Mouse (Mus musculus) liver, embryonic 14.5 days (tissue): Measurements from ENCODE around the gene Ankrd35. TPM values are rescaled to one million over a fixed set of nuclear protein-coding genes. Genes with fewer than 3 reads are reported as not detected.

Experiments
- ATAC-seq: fragments of 200-750 bp; cut with Nextera tagmentation; 2 replicates; pipeline ENCODE4 v1.8.0; 2017; ENCODE audit warnings: moderate number of reproducible peaks, mild to moderate bottlenecking, moderate library complexity; ENCODE audit not compliant: insufficient read depth
- DNase-seq, 3 experiments: peaks; one replicate each; pipeline ENCODE4 v3.0.0-alpha.2; 2012 to 2013; ENCODE audit warnings: low read depth in 3 of 3, low spot score in 3 of 3
- H3K27ac ChIP-seq: fragments of 300-500 bp; sonication (generic); 2 replicates; pipeline ENCODE4 v1.5.1; 2014; ENCODE audit warnings: moderate library complexity, mild to moderate bottlenecking, control low read depth, inconsistent platforms
- H3K27me3 ChIP-seq: fragments of 300-500 bp; sonication (generic); 2 replicates; pipeline ENCODE4 v1.6.1; 2014; ENCODE audit warnings: mild to moderate bottlenecking, low read length, moderate library complexity; ENCODE audit not compliant: control insufficient read depth, insufficient read depth
- H3K36me3 ChIP-seq: fragments of 300-500 bp; sonication (generic); replicated peaks from 2 replicates; pipeline ENCODE4 v1.6.1; 2014; ENCODE audit warnings: low read depth; ENCODE audit not compliant: control insufficient read depth, insufficient read depth
- H3K4me1 ChIP-seq, 2 experiments: fragments of 200-500 bp in 1 of 2; fragments of 300-500 bp in 1 of 2; sonication (generic) in 1 of 2; replicated peaks; 2 replicates each; pipeline ENCODE4 v1.6.1; 2012 to 2014; ENCODE audit warnings: antibody characterized with exemption in 1 of 2, inconsistent platforms in 1 of 2, low read length in 1 of 2; ENCODE audit not compliant: control insufficient read depth in 2 of 2, insufficient read depth in 2 of 2
- H3K4me2 ChIP-seq: fragments of 300-500 bp; sonication (generic); 2 replicates; pipeline ENCODE4 v1.6.1; 2014; ENCODE audit warnings: low read depth, mild to moderate bottlenecking, control low read depth, moderate library complexity
- H3K4me3 ChIP-seq, 2 experiments: fragments of 200-500 bp in 1 of 2; fragments of 300-500 bp in 1 of 2; sonication (generic) in 1 of 2; 2 replicates each; pipeline ENCODE4 v1.5.1; 2012 to 2014; ENCODE audit warnings: low read depth in 2 of 2, low read length in 2 of 2, mild to moderate bottlenecking in 2 of 2, control low read depth in 1 of 2, inconsistent platforms in 1 of 2, moderate library complexity in 1 of 2; ENCODE audit not compliant: insufficient read depth in 1 of 2
- H3K9ac ChIP-seq: fragments of 300-500 bp; sonication (generic); replicated peaks from 2 replicates; pipeline ENCODE4 v1.6.1; 2014; ENCODE audit warnings: mild to moderate bottlenecking, control low read depth, moderate library complexity
- H3K9me3 ChIP-seq: fragments of 300-500 bp; sonication (generic); 2 replicates; pipeline ENCODE4 v1.6.1; 2016; ENCODE audit warnings: low read length, mixed read lengths; ENCODE audit not compliant: control insufficient read depth
- CTCF ChIP-seq: IDR thresholded peaks from 2 replicates; pipeline ENCODE4 v1.5.1; 2016; ENCODE audit warnings: antibody characterized with exemption, low read depth, control low read depth
- EP300 ChIP-seq: IDR thresholded peaks from 2 replicates; pipeline ENCODE4 v1.6.1; 2016; ENCODE audit warnings: antibody characterized with exemption, low read depth
- WGBS: fragments of 180-500 bp; shearing (Covaris S2); extraction: QIAGEN DNeasy Blood & Tissue Kit; methylation state at CpG from one replicate; pipeline ENCODE4 v1.1.7; 2014; ENCODE audit not compliant: insufficient replicate concordance; 5-methylcytosine and 5-hydroxymethylcytosine counted together
- polyA plus RNA-seq, 2 experiments: library from polyadenylated mRNA; depleted of rRNA in 1 of 2; stranded (reverse) in 1 of 2; unstranded in 1 of 2; fragments of >200 nt; fragmentation: Nextera tagmentation in 1 of 2; extraction: Ambion mirVana in 1 of 2; gene quantifications; 2 replicates each; pipeline versions ENCODE4 v1.2.1 to v1.2.3; 2012 to 2014

The Ankrd35 gene
- polyA plus RNA-seq, 2 experiments: 0.22 to 0.26 TPM

DNA sequence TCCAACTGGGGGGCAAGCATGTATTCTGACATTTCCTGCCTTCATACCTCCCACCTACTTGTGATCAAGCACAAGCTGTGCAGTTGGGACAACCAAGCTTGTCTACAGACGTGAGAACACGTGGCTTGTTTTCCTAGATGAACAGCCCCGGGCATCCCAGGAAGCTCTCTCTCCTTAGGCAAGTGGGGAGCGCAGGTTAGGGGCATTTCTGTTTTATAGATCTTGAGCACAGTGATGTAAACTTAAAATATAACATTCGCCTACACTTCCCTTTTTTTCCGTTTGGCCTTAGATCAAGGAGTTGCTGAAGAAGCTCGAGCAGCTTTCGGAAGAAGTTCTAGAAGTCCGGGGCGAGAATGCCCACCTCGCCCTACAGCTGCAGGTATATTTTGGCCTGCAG, 18.9 kb downstream of the Ankrd35 start:
- no peaks in the 10 kb centered on the region for H3K9me3 ChIP-seq
- H3K27ac ChIP-seq: no peak overlapping the region
- ATAC-seq: no peak
- no peak for DNase-seq
- TF ChIP-seq EP300 (no peak), CTCF (no peak)
- no peaks in the 10 kb centered on the region for H3K4me1 ChIP-seq
- 62% methylated on average over 11 of the region's 11 CpGs for WGBS
- no peak overlapping the region for H3K4me2 ChIP-seq
- peaks cover 20% of the 10 kb centered on the region for H3K27me3 ChIP-seq
- H3K9ac ChIP-seq: no peak overlapping the region
- H3K4me3 ChIP-seq: no peak overlapping the region
- no peaks in the 10 kb centered on the region for H3K36me3 ChIP-seq

DNA sequence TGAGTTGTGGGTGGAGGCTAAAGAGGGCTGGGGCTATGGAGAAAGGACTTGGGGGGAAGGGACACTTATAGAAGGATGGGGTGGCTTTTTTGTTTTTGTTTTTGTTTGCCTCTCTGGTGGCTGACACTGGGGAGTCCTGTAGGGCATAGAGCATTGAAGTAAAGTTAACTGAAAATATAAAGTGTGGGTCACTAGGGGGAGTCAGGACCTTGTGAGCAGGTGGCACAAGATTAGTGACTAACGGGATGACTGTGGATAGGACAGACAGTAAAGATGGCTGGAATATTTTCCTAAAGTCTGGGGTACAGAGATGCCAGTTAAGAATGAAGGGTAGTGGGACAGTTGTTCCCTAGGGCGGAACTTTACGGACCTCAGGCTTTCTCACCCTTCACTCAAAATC, 20.4 kb downstream of the Ankrd35 start:
- TF ChIP-seq CTCF: peak; percentile 28; the same call in 1 of the 2 replicates
- no peak for TF ChIP-seq EP300
- WGBS: 46% methylated on average over 3 of the region's 3 CpGs

DNA sequence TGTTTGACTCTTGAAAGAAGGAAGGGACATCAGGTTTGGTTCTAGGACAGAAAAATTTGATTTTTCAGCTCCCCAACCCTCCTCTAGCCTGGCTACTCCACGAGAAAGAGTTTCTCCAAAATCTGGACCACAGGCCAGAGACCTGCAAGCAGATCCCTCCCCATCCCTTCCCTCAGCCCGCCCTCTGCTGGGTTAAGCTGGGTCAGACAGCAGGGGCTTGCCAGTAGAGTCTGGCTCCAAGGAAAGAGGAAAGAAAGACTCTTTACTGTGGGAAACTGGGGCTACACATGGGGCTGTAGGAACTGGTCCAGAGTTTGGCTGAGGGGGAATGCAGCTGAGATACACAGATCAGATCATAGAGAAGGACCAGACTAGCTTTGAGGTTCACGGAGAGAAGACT, 22.6 kb downstream of the Ankrd35 start:
- no peak overlapping the region for H3K4me3 ChIP-seq
- ATAC-seq (no peak), DNase-seq (no peak)
- no peaks in the 10 kb centered on the region for H3K36me3 ChIP-seq
- H3K27ac ChIP-seq: no peak overlapping the region
- WGBS: 21% methylated on average over 3 of the region's 3 CpGs
- no peak overlapping the region for H3K9ac ChIP-seq
- no peak overlapping the region for H3K4me2 ChIP-seq
- no peaks in the 10 kb centered on the region for H3K27me3 ChIP-seq
- no peaks in the 10 kb centered on the region for H3K9me3 ChIP-seq
- TF ChIP-seq CTCF (peak; percentile 33), EP300 (no peak)
- H3K4me1 ChIP-seq: peaks cover under 1 to 5% of the 10 kb centered on the region in 2 experiments

More for the DNA sequence above, 20.4 kb downstream of the Ankrd35 start:
- no peak for DNase-seq
- no peaks in the 10 kb centered on the region for H3K9me3 ChIP-seq
- H3K4me3 ChIP-seq: no peak overlapping the region
- H3K27me3 ChIP-seq: peaks cover 6% of the 10 kb centered on the region; the same call in 1 of the 2 replicates
- no peak overlapping the region for H3K9ac ChIP-seq
- H3K27ac ChIP-seq: no peak overlapping the region
- no peaks in the 10 kb centered on the region for H3K4me1 ChIP-seq
- H3K4me2 ChIP-seq: no peak overlapping the region
- H3K36me3 ChIP-seq: no peaks in the 10 kb centered on the region
- ATAC-seq: no peak

DNA sequence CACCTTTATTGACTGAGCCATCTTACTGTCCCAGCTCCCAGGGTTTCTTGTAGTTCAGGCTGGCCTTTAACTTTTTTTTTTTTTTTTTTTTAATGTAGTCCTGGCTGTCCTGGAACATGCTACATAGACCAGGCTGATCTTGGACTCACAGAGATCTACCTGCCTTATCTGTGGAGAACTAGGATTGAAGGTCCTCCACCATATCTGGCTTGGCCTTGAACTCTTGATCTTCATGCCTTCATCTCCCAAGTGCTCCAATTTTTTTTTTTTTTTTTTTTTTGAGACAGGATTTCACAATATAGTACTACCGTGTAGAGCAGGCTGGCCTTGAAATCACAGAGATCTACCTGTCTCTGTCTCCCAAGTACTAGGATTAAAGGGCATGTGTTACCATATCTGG, 23.6 kb downstream of the Ankrd35 start:
- Histone ChIP-seq H3K4me2 (no peak overlapping the region), H3K27ac (no peak overlapping the region), H3K36me3 (no peaks in the 10 kb centered on the region), H3K27me3 (no peaks in the 10 kb centered on the region), H3K4me1 (peaks cover 4 to 8% of the 10 kb centered on the region in 2 experiments), H3K9ac (no peak overlapping the region), H3K4me3 (no peak overlapping the region), H3K9me3 (no peaks in the 10 kb centered on the region)
- 55% methylated on average over 1 of the region's 1 CpGs for WGBS
- no peak for DNase-seq
- TF ChIP-seq EP300 (no peak), CTCF (no peak)
- ATAC-seq: no peak

DNA sequence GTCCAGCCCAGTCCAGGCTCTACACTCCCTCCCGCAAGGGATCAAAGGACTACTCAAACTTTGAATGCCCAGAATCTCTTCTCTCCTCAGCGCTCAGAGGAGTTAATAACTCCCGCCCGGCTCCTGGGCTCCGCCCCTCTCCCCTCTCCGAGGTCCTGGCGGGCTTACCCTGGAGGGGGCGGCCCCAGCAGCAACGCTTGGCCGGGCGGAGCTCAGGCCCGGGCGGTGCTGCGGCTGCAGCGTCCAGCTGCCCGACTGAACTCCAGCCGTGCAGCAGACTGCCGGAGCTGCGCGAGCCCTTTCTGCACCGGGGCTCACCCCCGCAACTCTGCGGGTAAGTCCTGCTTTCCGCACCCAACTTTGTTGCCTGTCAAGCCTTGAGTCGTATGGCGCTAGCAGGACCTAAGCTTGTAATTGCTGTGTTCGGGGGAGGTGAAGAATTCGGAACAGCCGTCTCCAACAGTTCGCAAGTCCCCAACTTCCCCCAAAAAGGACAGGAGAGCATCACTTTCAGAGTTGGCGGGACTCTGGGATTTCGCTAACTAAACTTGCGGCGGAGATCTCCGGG, 26.4 kb downstream of the Ankrd35 start, which contains the start of gene Pias3:
TSS of gene Pias3 (plus strand) at position 187 of the 568 bp plus-strand sequence.
- H3K36me3 ChIP-seq: no peaks in the 10 kb centered on the region
- H3K9me3 ChIP-seq: no peaks in the 10 kb centered on the region
- DNase-seq (peak; percentile 57 to 67 (median 59)), ATAC-seq (peak; percentile 73)
- TF ChIP-seq EP300 (no peak), CTCF (no peak)
- H3K27me3 ChIP-seq: no peaks in the 10 kb centered on the region
- under 1% methylated on average over 35 of the region's 35 CpGs for WGBS
- peak within 1 kb of the TSS; percentile 82 for H3K9ac ChIP-seq
- peaks cover 4 to 8% of the 10 kb centered on the region in 2 experiments for H3K4me1 ChIP-seq
- peak within 1 kb of the TSS; percentile 96 for H3K4me2 ChIP-seq
- peak within 1 kb of the TSS; percentile 40; the same call in 1 of the 2 replicates for H3K27ac ChIP-seq
- H3K4me3 ChIP-seq: peak within 1 kb of the TSS; percentile 79 to 93
